Mouse (Mus musculus): ENCODE results near the gene Cct7.

Gene Cct7

DNA sequence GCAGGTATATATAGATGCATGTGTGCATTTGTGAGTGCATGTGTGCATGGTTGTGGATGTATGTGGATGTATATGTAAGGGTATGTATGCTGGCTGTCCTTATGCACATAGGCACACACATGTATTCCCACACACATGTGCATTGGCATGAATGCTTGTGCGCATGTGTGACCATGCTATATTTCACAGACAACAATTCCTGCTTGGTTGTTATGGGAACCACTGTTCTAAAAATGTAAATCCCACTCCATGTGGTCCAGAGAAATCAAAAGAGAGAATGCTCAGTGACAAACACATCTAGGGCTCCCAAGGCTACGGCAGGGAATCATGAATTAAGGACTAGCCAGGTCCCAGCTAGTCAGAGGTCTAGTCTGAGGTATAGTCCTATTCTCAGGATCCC, 53.6 kb downstream of the Cct7 start:
- no peak for DNase-seq

DNA sequence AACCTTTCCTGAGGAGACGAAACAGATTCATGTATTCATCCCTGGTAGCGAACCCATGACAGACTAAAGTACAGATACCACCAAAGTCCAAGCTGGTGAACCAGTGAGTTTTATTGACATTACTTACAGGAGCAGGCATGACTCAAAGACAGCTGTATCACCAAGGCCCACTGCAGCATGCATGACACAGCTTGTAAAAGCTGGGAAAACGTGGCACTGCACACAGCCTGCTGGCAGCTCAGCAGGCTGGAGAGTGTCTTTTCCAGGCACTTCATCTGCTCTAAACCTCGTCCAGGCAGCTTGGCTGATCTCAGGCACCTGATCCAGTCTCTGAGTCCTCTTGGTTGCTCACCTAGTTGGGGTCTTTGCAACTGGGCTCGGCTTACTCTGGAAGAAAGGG, 57.3 kb downstream of the Cct7 start:
- no peak for DNase-seq

- DNase-seq: no peak
Measured at GRCm38 (mm10) chr6:85510476-85510875, 59.2 kb downstream of the Cct7 start.

- peak; percentile 4 for DNase-seq
Measured at GRCm38 (mm10) chr6:85511286-85512055, 60.2 kb downstream of the Cct7 start.

- no peak for DNase-seq
Measured at GRCm38 (mm10) chr6:85512056-85512440, 60.7 kb downstream of the Cct7 start.

GRCm38 (mm10) chr6:85512577-85513530, 61.5 kb downstream of the Cct7 start:
- no peak for DNase-seq

- no peak for DNase-seq
Measured at GRCm38 (mm10) chr6:85513531-85513910, 62.2 kb downstream of the Cct7 start, which contains the start of gene Egr4. Gene Egr4 (minus strand): TSS chr6:85513589.

- no peak for DNase-seq
Measured at GRCm38 (mm10) chr6:85515941-85516340, 64.6 kb downstream of the Cct7 start.
